Mouse (Mus musculus) lung, postnatal 4 days (tissue): ENCODE measurements around the gene Hoxb1.

Experiments used
- DNase-seq, 2 experiments: peaks; one replicate each; pipeline ENCODE4 v3.0.0; 2021

Hoxb1 gene

DNA sequence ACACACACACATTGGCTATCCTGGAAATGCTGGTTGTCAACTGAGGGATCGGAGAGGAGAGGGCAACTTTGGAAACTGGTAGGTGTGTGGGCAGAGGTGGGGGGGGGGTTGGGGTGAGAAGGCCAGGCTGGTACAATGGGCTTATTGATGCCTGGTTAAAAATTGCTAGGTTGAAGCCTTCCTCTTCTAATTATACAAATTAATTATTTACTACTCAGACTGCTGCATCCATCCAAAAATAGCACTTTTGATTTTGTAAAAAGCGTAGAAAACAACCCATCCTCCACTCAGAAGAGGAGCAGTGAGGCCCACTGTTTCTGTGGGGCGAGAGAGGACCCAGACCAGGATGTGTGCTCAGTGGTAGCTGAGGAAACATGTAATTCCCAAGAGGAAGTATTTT lies 30.6 kb upstream of the Hoxb1 start:
- DNase-seq, result peak in 1 of 2 experiments; percentile 11

DNA sequence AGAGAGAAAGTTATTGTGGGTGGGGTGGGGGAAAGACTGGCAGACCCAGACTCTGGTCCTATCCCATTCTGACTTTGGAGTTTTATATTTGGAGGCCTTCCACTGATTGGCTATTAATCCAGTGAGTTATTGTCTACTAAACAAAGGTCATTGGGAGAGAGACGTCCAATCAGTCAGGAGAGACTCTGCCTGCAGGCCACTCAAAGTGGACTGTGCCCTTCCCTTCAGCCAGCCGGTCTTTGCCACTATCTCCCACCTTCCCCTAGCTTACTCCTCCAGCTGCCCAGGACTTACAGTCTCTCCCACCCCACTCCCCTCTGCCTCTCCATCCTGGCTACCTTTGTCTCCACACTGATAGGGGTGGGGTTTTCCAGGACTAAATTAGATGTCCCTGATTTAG lies 29.0 kb upstream of the Hoxb1 start:
- DNase-seq, result no peak

DNA sequence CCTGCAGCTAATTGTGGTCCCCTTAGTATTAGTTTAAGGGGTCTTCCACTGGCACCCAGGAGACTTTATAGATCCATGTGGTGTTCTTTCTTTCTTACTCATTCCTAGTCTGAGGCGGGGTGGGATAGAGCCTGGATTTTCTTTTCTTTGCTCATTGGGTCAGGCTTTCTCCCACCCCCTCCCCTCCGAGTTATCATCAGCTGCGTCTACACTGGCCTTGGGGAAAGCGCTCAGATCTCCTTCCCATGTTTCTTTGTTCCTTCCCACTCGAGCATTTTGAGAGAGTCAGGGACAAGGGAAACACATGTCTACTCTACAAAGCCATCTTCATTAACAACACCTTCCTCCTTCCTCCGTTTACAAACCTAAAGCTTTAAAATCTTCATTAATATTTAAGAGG lies 28.5 kb upstream of the Hoxb1 start:
- DNase-seq, result no peak

DNA sequence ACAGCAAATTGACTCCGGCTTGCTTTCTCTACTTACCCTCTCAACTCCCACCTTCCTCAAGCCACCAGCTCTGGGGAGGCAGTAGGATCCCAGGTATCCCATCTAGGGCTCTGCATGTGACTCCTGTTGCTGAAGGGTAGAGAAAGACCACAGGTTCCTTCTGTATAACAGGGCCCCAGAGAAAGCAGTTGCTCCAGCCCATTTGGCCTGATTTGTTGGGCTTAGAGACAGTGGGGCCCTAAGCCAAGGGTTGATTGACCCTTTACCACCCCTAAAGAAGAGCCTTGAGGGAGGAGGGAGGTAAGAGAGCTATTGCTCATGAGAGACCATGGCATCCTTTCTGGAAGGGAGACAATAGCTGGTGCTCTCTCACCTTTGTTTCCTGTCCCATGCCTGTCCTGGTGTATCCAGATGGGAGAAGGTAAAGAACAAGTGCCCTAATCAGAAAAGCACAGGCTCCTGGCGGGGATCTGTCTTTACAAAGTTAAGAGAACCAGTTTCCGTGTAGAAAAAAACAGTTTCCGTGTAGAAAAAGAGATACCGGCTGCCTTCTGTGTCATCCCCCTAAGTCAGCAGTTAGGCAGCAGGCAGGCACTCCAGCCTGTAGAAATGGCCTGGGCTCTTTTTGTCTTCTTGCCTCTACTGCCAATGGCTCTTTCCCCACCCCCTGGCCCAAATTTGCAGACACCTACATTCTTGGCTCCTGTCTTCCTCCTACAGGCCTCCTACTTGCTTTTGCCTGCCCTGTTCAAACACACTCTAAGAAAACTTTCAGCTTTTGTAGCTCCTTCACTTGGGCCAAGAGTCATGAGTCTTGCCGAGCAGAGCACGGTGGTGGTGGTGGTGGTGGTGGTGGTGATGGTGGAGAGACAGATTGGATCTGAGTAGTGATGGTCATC lies 26.3 kb upstream of the Hoxb1 start:
- DNase-seq, result no peak

DNA sequence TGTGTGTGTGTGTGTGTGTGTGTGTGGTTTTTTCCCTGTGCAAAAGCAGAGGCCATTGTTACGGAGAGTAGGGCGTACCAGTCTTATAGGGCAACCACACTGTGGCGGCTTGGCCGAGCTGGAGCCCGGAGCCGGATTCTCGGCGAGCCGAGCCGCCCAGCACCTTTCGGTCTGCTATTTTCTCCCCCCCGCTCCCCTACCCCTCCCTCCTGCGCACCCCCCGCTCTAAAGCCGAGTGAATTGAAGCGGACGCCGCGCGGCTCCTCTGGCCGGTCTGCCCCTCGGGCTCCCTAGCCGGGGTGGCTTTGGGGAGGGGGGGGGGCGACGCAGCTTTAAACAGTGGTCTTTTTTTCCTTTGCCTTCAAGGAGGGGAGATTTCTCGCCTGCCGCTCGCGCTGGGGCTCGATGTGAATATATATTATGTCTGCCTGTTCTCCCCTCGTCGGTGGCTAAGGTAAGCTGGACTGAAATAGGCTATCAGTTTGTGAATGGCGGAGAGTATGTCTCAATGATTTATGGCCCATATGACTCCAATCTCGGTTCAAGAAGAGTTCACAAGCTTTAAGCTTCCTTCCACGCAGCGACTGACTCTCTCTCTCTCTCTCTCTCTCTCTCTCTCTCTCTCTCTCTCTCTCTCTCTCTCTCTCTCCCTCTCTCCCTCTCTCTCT lies 24.7 kb upstream of the Hoxb1 start:
- peak; percentile 38 to 63 for DNase-seq

DNA sequence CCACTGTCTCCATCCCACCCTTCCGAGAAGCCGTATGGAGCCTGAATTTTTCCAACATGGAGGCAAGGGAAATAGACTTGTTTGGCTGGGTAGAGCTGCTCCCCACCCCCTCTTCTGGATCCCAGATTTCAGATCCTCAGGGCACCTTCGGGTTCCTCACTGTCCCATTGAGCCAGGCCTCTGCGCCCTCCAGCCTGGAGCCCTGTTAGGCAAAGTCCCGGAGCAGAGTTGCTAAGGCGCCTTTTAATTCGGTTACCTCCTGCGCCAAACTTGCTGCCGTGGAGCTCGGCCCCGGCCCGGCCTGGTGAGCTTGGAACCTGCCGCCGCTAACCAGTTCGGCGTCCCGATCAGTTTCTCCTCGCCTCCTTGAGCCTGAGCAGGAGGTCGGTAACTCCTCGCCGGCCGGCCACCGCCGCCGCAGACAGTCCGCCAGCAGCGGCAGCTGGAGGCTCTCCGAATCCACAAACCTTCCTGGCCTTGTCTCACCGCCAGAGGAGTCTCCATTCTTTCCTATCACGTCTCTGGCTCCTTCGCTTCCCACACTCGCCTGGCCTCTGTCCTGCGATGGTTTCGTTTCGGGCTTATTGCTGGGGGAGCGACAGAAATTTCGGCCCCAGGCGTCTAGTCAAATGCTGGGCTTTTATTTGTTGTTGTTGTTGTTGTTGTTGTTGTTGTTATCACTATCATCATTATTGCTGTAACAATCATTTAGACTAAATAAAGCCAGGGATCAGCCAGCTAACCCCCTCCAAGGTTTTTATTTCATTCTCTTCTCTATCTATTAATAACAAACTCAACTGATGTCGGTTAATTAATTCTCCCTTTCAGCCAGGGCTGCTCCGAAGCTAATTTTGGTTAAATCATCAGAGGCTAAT lies 23.6 kb upstream of the Hoxb1 start:
- DNase-seq, result peak in 1 of 2 experiments; percentile 77

DNA sequence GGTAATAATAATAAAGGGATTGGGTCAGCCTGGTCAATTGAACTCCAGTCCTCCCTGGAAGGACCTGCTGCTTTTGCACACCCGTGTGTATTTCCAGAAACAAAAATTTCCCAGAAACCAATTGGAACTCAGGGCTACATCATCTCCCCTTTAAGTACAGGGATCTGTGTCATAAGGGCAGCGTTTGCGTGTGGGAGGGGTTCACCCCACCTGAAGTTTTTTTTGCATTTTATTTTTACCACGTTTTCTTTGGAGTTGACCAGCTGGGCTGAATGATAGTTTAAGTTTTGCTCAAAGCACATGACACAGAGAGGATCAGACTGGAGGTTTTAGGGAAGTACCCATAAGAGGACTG lies 23.0 kb upstream of the Hoxb1 start:
- DNase-seq, result peak in 1 of 2 experiments; percentile 10

DNA sequence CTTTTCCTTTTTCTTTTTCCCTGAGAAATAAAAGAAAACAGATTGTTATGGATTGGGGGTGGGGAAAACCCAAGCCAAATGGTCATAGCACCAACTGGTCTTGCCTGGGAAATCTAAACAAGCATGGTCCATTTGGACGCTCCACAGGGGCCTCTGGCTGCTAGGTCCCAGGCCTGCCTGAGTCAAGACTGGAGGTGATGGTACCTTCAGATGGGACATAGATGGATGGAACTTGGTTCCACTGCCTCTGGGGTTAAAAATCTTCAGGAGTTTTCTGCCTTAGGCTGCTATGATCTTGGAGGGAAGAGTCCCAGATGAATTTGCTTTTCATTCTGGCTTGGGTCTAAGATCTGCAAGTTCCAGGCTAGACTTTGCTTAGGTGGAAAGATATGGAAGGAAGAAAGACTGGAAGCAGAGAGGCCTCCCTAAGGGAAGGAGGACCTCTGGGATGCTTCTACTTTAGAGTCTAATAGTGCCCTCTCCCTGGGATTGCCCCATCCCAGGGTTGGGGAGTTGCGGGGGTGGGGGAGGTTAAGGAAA lies 22.3 kb upstream of the Hoxb1 start:
- DNase-seq, result peak in 1 of 2 experiments; percentile 12

DNA sequence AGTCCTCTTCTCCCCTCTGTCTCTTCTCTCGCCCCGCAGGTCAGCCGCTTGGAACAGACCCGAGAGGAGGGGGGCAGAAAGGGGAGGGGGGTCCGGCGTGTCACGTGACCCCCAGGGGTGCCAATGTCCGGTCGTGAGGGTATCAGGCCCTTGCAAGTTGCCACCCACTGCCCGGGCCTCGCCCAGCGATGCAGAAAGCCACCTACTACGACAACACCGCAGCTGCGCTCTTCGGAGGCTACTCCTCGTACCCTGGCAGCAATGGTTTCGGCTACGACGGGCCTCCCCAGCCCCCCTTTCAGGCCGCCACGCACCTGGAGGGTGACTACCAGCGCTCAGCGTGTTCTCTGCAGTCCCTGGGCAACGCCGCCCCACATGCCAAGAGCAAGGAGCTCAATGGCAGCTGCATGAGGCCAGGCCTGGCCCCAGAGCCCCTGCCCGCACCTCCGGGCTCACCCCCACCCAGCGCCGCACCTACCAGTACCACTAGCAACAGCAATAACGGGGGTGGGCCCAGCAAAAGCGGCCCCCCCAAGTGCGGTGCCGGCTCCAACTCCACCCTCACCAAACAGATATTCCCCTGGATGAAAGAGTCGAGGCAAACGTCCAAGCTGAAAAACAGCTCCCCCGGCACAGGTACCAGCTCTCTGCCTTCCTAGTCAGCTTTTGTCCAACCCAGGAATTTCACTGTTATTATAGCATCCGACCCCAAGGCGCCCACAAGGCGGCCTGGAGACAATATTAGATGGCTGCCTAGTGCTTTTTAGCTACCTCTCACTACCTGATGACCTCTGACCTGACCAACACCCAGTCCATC lies 21.3 kb upstream of the Hoxb1 start:
- DNase-seq, result peak in 1 of 2 experiments; percentile 67

DNA sequence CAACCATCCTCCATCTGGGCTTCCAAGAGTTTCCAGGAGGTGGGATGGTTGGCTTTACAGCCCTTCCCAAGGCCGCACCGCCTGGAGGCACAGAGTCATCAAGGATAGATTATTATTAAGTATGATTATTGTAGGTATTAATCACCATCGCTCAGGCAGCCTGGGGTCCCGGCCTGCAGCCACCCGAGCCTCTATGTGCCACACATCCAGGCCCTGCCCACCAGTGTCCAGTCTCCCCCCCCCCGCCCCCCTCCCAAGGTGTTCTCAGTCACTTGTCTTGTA lies 20.7 kb upstream of the Hoxb1 start:
- no peak for DNase-seq

DNA sequence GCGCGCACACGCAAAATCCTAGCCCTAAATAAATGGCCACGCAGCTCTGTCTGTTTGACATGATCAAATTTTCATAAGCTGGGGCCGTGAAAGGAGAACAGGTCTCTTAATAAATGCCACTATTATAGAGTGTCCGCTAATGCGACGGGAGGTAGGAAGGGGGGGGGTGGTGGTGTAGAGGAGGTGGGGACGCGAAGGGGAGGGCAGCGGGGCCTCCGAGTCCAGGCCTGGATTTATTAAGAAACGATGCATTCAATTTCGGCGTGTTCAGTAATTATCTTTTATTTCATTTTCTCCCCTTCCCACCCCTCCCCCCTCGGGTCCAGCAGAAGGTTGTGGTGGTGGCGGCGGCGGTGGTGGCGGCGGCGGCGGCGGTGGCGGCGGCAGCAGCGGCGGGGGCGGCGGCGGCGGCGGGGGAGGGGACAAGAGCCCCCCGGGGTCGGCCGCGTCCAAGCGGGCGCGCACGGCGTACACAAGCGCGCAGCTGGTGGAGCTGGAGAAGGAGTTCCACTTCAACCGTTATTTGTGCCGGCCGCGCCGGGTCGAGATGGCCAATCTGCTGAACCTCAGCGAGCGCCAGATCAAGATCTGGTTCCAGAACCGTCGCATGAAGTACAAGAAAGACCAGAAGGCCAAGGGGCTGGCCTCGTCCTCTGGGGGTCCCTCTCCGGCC lies 20.2 kb upstream of the Hoxb1 start:
- DNase-seq, result peak in 1 of 2 experiments; percentile 62

DNA sequence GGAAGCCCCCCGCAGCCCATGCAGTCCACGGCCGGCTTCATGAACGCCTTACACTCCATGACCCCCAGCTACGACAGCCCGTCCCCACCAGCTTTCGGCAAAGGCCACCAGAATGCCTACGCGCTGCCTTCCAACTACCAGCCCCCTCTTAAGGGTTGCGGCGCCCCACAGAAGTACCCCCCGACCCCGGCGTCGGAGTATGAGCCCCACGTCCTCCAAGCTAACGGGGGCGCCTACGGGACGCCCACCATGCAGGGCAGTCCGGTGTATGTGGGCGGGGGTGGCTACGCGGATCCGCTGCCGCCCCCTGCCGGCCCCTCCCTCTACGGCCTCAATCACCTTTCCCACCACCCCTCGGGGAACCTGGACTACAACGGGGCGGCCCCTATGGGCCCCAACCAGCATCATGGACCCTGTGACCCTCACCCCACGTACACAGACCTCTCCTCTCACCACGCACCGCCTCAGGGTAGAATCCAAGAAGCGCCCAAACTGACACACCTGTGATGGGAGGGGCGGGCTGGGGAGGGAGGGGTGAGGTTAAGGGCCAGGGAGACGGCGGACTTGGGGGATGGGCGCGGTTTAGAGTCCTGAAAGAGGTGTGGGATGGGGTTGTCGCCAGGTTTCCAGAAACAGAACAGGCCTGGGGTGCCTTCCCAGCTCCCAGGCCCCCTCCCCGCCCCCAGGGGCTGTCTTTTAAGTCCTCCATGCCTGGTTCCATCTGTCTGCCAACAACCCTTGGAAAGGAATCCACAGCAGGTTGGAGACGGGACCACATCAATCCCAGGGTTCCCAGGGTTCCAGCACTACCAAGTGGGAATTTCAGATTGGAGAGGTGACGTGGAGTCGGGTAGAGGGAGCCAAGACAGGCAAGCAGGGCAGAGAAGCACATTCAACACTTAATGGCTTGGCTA lies 19.4 kb upstream of the Hoxb1 start:
- no peak for DNase-seq

DNA sequence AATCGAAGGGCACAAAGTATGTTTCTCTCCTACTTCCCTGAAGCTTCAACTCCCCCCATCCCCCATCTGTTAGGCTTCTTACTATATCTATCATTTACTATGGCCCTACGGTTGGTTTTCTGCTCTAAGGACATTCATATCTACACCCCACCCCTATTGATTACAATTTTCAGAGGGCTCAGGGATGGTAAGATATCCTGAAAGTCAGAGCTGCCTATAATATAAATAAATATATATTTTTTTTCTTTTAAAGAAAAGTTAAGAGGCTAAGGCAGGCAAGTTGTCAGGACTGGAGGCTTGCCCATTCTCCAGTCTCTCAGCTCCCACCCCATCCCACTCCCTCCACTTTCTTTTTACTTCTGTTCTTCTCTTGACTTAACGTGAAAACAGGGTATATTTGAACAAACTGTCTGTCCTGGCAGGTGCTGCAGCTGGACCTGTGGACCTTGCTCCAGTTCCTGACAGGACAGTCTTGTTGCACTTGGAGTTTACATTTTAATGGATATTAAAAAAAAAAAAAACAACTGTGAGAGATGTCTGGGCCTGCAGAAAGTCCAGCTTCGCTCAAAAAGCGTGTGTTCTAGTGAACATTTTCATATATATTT lies 18.5 kb upstream of the Hoxb1 start:
- DNase-seq, result no peak

DNA sequence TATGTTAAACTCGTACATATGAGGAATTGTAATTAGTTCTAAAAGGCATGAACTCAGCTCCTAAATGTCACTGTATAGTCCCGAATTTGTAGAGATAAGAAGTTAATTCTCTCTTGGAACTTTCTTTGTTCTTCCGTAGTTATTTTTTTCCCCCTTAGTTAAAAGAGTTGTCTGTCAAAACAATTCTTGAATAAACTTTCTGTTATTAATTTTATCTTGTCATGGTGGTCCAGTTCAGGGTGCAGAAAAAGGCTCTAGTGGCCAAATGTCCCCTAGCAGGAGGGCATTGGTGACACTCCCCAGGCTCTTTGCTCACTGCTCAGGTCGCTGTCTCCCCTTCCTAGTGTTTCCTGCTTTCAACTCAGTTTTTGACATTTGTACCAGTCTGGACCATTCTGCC lies 17.8 kb upstream of the Hoxb1 start:
- no peak for DNase-seq

DNA sequence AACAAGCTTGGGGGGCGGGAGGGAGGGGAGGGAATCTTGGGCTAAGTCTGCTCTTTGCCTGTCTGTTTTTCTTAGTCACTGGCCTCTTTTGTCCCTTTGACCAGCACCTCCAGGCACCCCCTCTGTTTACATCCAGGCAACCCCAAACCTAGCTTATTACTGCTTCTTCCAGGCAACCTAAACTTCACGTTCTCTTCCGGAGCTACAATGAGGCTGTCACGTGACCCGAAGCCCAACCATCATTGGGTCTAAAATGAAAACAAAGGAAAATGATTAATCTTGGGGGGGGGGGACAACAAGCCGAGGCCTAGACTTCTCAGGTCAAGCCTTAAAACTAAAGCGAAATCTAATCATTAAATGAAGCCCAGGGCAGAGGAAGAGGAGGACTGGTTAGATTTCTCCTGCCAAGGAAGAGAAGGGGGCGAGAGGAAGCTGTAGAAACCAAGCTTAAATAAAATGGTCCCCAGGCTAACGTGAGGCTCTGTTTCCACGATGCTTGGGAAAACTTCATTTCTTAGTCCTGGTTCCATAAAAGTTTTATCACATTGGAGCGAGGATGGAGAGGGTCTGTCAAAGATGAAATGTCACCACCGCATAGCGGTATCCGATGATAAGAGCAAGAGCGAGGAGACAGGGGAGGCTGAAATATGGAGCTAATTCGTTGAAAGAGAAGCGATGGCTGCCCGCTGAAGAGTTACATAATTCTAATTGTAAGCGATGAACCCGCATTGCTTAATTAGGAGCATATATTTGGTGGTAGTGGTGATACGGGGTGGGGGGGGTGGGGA lies 17.2 kb upstream of the Hoxb1 start:
- DNase-seq, result no peak

DNA sequence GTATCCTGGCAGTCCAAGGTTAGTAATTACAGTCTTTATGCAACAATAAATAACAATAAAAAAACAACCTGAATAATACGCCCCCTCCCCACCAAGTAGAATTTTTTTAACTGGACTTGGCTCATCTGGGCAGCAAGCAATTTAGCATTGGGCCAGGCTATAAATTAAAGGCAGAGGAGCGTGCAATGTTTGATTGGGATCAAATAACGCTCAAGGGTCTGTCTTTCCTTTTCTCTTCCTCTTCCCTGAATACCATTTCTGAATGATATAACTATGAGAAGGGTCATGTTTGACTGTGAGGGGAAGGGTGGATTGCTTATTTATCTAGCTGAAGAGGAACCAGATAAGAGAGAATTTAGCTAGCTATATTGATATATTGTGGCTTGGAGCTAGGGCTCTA lies 16.6 kb upstream of the Hoxb1 start:
- no peak for DNase-seq

DNA sequence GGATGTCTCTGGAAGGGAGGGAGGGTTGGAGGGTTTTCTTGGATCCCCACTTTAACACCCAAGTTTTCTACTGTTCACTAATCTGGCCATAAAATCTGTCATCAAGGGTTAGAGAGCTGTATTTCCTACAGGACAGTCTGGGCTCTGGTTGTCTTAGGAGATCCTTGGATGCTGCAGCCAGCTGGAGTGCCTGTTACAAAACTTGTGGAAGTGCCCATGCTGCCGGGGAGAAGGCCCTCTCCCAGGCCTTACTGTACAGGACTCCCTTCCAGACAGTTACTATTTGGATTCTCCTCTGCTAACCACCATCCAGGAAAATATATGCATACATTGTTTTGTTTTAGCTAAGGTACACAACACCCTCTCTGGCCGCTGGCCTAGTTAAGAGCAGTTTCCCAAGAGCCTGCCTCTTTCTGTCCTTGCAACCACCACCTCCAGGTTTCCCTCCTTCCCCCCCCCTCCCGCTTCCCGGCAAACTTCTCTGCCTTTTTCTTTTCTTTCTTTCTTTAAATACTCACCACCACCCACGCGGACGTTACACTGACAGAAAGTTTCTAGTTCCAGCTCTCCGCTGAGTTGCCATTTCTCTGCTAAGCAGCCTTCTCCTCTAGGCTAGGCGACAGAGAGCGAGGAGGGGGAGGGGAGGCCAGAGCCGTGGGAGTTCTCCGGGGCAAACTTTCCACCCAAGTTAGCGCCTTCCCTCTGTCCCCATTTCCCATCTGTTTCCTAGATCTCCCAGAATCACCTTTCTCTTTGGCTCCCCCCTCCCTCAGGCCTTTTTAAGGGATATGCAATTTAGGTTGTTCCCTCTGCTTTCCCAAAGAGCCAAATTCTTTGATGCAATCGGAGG lies 15.8 kb upstream of the Hoxb1 start:
- no peak for DNase-seq

DNA sequence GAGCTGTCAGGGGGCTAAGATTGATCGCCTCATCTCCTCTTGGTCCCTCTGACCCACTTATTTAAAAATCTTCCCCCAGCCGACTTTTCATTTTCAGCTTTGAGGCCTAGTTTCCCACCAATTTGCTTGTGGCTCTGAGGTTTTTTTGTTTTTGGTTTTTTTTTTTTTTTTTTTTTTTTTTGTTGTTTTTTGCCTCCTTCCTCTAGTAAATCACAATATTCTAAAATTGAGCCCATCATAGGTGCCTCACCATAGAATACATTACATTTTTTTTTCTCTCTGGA lies 15.3 kb upstream of the Hoxb1 start, which contains the start of gene Hoxb2:
TSS of gene Hoxb2 (plus strand) at position 185 of the 284 bp plus-strand sequence.
- DNase-seq, result no peak

DNA sequence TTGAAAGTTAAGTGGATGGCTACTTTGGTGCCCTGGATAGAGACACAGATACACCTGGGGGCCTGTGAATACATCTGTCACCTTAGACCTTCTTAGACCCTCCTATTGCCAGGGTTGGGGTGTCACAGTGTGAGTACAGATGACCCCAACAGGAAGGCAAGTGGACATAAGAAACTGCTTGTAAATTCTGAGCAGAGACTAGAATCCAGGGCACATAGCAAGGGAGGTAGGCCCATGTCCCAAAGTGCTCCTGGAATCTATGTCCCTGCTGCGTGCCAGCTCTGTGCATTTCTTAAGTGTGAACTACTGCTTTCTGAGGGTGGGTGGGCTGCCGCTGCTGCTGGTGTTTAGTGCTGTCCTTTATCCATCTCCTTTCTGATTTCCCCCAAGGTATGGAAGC lies 14.8 kb upstream of the Hoxb1 start:
- DNase-seq, result no peak
